Mouse (Mus musculus) thymus, adult 2 months (tissue): ENCODE results near the gene Ccdc170.

Experiments used
- CTCF ChIP-seq: fragments of 200-500 bp; IDR thresholded peaks from 2 replicates; pipeline ENCODE4 v1.5.1; 2012; ENCODE audit warnings: mild to moderate bottlenecking, control low read depth, low read length, moderate library complexity, borderline replicate concordance; ENCODE audit not compliant: control insufficient read depth, poor library complexity, insufficient read depth; ENCODE audit errors: extremely low read depth
- POLR2A ChIP-seq: fragments of 200-500 bp; IDR thresholded peaks from 2 replicates; pipeline ENCODE4 v1.6.1; 2012; ENCODE audit warnings: mild to moderate bottlenecking, low read length, control low read depth, moderate library complexity; ENCODE audit not compliant: control insufficient read depth, poor library complexity, insufficient read depth; ENCODE audit errors: extremely low read depth

DNA sequence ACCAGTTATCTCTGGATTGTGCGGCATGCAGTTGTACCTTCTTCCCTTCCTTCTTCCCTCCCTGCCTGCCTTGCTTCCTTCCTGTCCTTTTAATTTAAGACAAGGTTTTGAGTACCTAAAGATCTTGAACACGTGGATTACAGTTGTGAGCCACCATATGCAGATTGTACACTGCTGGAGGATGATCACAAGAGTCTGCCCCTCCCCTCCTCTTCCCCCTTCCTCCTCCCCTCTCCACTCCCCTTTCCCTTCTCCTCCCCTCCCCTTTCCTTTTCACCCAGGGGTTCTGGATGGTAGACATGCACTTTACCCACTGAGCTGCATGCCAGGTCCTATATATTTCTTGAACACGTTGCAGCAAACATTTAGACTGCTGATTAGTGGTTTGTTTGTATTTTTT lies 46.9 kb upstream of the Ccdc170 start:
- TF ChIP-seq CTCF, result no peak
- TF ChIP-seq POLR2A, result no peak
